Mouse (Mus musculus) neural tube, postnatal 0 days (tissue): Measurements from ENCODE around the gene Hoxc12. TPM values are rescaled to one million over a fixed set of nuclear protein-coding genes. Genes with fewer than 3 reads are reported as not detected.

Experiments
- microRNA-seq: library from miRNA; unstranded; fragments of <30 nt; microRNA quantifications from one replicate; pipeline ENCODE4, GENCODE M21; 2016
- polyA plus RNA-seq: library from polyadenylated mRNA; unstranded; fragments of >200 nt; fragmentation: Nextera tagmentation; extraction: Ambion mirVana; gene quantifications from 2 replicates; pipeline ENCODE4 v1.2.1, GENCODE M21; 2015

Hoxc12 gene
- polyA plus RNA-seq = 4.4 and 20.1 TPM in 2 replicates

DNA sequence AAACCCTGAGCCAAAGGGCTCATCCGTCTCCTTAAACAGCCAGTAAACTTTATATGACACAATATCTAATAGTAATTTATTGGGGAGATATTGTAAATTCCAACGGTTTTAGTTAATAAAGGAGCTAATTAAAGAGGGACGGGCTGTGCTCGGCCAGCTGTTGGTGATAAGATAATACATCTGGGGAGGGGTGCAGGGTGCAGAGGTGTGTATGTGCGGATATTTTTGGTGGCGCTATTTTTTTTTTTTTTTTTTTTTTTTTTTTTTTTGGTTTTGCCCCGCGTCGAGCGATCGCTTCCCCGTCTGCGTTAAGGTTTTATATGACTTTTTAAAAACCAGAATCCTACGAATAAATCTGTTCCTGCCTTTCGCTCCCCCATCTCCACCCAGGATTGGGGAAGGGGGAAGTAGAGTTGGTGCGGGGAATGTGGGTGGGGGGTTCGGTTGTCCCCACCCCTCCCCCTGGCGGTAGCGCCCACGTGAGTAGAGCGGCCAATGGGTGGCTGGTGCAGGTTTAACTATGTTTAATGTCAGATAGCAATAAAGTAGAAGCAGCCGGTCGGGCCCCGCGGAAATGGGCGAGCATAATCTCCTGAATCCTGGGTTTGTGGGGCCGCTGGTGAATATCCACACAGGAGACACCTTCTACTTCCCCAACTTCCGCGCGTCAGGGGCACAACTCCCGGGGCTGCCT, at the start of gene Hoxc12:
Hoxc12 (plus strand) TSS at position 479 of the 694 bp plus-strand sequence.

DNA sequence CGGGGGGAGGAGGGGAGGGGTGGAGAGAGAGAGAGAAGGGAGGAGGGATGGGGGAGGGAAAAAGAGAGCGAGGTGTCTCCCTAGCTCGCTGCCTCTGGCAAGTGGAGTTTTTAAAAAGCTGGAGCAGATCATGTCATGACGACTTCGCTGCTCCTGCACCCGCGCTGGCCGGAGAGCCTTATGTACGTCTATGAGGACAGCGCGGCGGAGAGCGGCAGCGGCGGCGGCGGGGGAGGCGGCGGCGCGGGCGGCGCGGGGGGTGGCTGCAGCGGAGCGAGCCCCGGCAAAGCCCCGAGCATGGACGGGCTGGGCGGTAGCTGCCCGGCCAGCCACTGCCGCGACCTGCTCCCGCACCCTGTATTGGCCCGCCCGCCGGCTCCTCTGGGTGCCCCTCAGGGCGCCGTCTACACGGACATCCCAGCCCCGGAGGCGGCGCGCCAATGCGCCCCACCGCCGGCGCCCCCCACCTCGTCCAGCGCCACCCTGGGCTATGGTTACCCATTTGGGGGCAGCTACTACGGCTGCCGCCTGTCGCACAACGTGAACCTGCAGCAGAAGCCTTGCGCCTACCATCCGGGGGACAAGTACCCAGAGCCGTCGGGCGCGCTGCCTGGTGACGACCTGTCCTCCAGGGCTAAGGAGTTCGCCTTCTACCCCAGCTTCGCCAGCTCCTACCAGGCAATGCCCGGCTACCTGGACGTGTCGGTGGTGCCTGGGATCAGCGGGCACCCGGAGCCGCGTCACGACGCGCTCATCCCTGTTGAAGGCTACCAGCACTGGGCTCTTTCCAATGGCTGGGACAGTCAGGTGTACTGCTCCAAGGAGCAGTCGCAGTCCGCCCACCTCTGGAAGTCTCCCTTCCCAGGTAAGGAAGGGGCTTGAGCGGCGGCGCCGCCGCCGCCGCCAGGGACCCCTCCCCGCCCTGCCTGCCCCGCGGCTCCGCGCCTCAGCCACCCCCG, 15.2 kb upstream of the Hoxc12 start, which contains the start of gene Hoxc13:
Hoxc13 (plus strand) TSS at position 51 of the 959 bp plus-strand sequence.

DNA sequence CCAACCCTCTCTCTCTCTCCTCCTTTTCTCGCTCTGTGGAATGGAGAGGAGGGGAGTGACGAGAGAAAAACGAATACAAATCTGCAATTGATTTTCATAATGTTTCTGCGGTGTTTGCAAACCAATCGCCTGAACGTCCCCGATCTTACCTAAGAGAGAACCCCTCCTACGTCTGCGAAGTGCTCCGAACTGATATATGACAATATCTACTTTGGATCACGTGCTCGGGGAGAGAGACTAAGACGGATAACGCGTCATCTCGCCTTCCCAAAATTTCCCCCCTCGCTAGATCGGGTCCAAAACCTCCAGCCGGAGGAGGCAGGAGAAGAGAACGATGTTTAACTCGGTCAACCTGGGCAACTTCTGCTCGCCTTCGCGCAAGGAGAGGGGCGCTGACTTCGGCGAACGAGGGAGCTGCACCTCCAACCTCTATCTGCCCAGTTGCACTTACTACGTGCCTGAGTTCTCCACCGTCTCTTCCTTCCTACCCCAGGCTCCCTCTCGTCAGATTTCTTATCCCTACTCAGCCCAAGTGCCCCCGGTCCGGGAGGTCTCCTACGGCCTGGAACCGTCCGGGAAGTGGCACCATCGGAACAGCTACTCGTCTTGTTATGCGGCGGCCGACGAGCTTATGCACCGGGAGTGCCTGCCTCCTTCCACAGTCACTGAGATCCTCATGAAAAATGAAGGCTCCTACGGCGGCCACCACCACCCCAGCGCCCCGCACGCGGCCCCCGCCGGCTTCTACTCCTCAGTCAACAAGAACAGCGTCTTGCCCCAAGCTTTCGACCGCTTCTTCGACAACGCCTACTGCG, 17.8 kb downstream of the Hoxc12 start, which contains the start of gene Hoxc11:
Hoxc11 (plus strand) TSS at position 236 of the 815 bp plus-strand sequence.

DNA sequence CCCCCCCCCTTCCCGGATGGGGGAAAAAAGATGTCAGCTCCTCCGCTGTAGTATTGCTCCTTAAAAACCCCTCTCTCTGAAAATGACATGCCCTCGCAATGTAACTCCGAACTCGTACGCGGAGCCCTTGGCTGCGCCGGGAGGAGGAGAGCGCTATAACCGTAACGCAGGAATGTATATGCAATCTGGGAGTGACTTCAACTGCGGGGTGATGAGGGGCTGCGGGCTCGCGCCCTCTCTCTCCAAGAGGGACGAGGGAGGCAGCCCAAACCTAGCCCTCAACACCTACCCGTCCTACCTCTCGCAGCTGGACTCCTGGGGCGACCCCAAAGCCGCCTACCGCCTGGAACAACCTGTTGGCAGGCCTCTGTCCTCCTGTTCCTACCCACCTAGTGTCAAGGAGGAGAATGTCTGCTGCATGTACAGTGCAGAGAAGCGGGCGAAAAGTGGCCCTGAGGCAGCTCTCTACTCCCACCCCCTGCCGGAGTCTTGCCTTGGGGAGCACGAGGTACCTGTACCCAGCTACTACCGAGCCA, 30.3 kb downstream of the Hoxc12 start, which contains the start of gene Hoxc10:
Hoxc10 (plus strand) TSS at position 21 of the 536 bp plus-strand sequence.

DNA sequence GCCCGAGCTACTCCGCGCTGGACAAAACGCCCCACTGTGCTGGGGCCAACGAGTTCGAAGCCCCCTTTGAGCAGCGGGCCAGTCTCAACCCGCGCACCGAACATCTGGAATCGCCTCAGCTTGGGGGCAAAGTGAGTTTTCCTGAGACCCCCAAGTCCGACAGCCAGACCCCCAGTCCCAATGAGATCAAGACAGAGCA, 30.7 kb downstream of the Hoxc12 start, which contains the start of gene Hoxc5:
Hoxc5 (plus strand) TSS at position 132 of the 199 bp plus-strand sequence.

DNA sequence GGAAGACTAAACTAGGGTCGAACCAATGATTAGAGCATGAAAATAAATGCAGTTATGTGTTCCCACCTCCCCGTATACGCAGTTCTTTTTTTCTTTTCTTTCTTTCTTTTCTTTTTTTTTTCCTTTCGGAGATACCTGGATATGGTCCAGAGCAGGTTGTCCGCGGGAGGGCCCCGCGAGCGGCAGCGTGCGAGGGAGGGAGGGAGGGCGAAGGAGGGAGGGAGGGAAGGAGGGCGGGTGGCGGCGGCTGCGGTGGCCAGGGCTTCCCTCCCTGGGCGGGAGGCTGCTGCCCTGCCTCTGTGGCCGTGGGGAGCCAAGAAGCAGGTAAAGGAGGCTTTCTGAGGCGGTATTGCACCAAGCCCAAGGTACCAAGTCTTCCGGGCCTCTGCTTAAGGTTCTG, 39.6 kb downstream of the Hoxc12 start, which contains the start of gene Hoxc9:
Hoxc9 (plus strand) TSS at position 269 of the 400 bp plus-strand sequence.

Small RNAs within 50 kb of the gene (microRNA-seq; reads per million reads assigned to microRNA genes)
- gene Mir196a-2 = 1,169 reads per million, percentile 76 among the genes with 10 or more reads in this experiment

Other genes with a start within 250 kb of the Hoxc12 start
- 19.3 and 24.4 TPM in 2 replicates for gene Calcoco1, start 214.6 kb upstream of the Hoxc12 start, polyA plus RNA-seq
- gene Hoxc13, start 15.7 kb upstream of the Hoxc12 start, polyA plus RNA-seq = 0.18 and 3.5 TPM in 2 replicates
- 2.2 and 6.3 TPM in 2 replicates for gene Hoxc11, start 17.7 kb downstream of the Hoxc12 start, polyA plus RNA-seq
- 50.8 and 93.8 TPM in 2 replicates for gene Hoxc10, start 30.0 kb downstream of the Hoxc12 start, polyA plus RNA-seq
- gene Hoxc5, start 30.7 kb downstream of the Hoxc12 start, polyA plus RNA-seq = 2.0 and 9.5 TPM in 2 replicates
- gene Hoxc9, start 39.7 kb downstream of the Hoxc12 start, polyA plus RNA-seq = 25.1 and 28.0 TPM in 2 replicates
- 27.7 and 63.8 TPM in 2 replicates for gene Hoxc8, start 53.9 kb downstream of the Hoxc12 start, polyA plus RNA-seq
- gene Hoxc6, start 61.5 kb downstream of the Hoxc12 start, polyA plus RNA-seq = 12.5 and 22.4 TPM in 2 replicates
- gene Hoxc4, start 82.2 kb downstream of the Hoxc12 start, polyA plus RNA-seq = 10.9 and 19.8 TPM in 2 replicates
- 9.8 and 10.9 TPM in 2 replicates for gene Smug1, start 230.3 kb downstream of the Hoxc12 start, polyA plus RNA-seq